Mouse (Mus musculus) C2C12 (cell line): ENCODE results near the gene Col4a1.

ENCODE experiments used
- CEBPB ChIP-seq: IDR thresholded peaks from one replicate; pipeline ENCODE4 v1.6.1; 2011; ENCODE audit warnings: low read depth, mild to moderate bottlenecking, control low read depth, moderate library complexity
- CTCF ChIP-seq: IDR thresholded peaks from one replicate; pipeline ENCODE4 v1.5.1; 2011; ENCODE audit not compliant: control insufficient read depth, insufficient read depth, insufficient read length
- MAX ChIP-seq: IDR thresholded peaks from one replicate; pipeline ENCODE4 v1.6.1; 2011; ENCODE audit warnings: mild to moderate bottlenecking, control low read depth
- MYOD1 ChIP-seq: IDR thresholded peaks from one replicate; pipeline ENCODE4 v1.6.1; 2011; ENCODE audit warnings: low read depth; ENCODE audit not compliant: control insufficient read depth, insufficient read length
- USF1 ChIP-seq: IDR thresholded peaks from one replicate; pipeline ENCODE4 v1.6.1; 2011; ENCODE audit warnings: low read depth, mild to moderate bottlenecking, control low read depth, moderate library complexity

DNA sequence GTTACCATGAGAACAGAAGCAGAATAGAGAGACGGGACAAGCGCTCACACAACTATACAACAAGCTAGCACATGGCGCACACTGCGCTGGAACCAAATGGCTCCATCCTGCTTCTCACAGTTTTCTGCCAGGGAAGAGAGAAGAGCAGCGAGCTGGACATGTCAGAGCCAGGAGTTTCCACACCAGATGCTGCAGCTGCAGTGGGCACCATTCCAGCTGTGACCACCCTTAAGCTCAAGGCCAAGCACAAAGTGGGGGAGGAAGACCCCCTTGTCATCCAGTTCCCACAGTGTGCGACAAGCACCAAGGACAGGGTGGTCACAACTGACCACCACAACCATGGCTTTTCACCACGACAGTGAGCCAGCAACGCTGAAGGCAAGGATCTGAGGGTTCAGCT lies 62.5 kb downstream of the Col4a1 start:
- no peak for TF ChIP-seq CTCF
- TF ChIP-seq MYOD1 = no peak
- TF ChIP-seq MAX = no peak
- no peak for TF ChIP-seq USF1
- no peak for TF ChIP-seq CEBPB
